Mouse (Mus musculus) CH12.LX (cell line): ENCODE results near the gene St5. TPM values are rescaled to one million over a fixed set of nuclear protein-coding genes. Genes with fewer than 3 reads are reported as not detected.

Source experiments
- DNase-seq: peaks from one replicate; pipeline ENCODE4 v3.0.0-alpha.2; 2013; ENCODE audit errors: extremely low read depth
- H3K27ac ChIP-seq: 2 replicates; pipeline ENCODE4 v1.5.1; 2012; ENCODE audit warnings: low read depth, mild to moderate bottlenecking, control low read depth, moderate library complexity; ENCODE audit not compliant: insufficient read depth
- H3K27me3 ChIP-seq: replicated peaks from 2 replicates; pipeline ENCODE3; 2012; ENCODE audit warnings: inconsistent platforms
- H3K36me3 ChIP-seq, 2 experiments: replicated peaks in 1 of 2; 2 replicates each; pipeline versions ENCODE3 to v1.6.1; 2012; ENCODE audit warnings: inconsistent platforms in 1 of 2, low read length in 1 of 2, mild to moderate bottlenecking in 1 of 2, mixed read lengths in 1 of 2, moderate library complexity in 1 of 2; ENCODE audit not compliant: control insufficient read depth in 1 of 2, insufficient read depth in 1 of 2
- H3K4me1 ChIP-seq, 2 experiments: 2 replicates each; pipeline ENCODE4 v1.6.1; 2012; ENCODE audit warnings: inconsistent platforms in 1 of 2, moderate library complexity in 1 of 2; ENCODE audit not compliant: insufficient read depth in 2 of 2, control insufficient read depth in 1 of 2
- H3K4me2 ChIP-seq: 2 replicates; pipeline ENCODE4 v1.6.1; 2012; ENCODE audit warnings: low read depth, mild to moderate bottlenecking, control low read depth; ENCODE audit not compliant: poor library complexity, insufficient read depth, severe bottlenecking
- H3K4me3 ChIP-seq, 3 experiments: fragments of 150-350 bp in 1 of 3; sonication (generic) in 1 of 3; replicated peaks in 1 of 3; 2 replicates each; pipeline versions ENCODE3 to v1.5.1; 2011 to 2012; ENCODE audit warnings: low read depth in 2 of 3, low read length in 2 of 3, mild to moderate bottlenecking in 2 of 3, moderate library complexity in 2 of 3, control low read depth in 1 of 3, improper control_type of control experiment in 1 of 3, inconsistent platforms in 1 of 3, mixed read lengths in 1 of 3; ENCODE audit not compliant: poor library complexity in 1 of 3
- H3K79me2 ChIP-seq: replicated peaks from 2 replicates; pipeline ENCODE4 v1.6.1; 2012; ENCODE audit warnings: mild to moderate bottlenecking, moderate library complexity; ENCODE audit not compliant: control insufficient read depth, poor library complexity, insufficient read depth, severe bottlenecking; ENCODE audit errors: extremely low read depth
- H3K9ac ChIP-seq: 2 replicates; pipeline ENCODE4 v1.6.1; 2012; ENCODE audit warnings: low read depth, mild to moderate bottlenecking, control low read depth, moderate library complexity; ENCODE audit not compliant: insufficient read depth
- H3K9me3 ChIP-seq: replicated peaks from 2 replicates; pipeline ENCODE3; 2012; ENCODE audit warnings: low read length, inconsistent platforms, mixed read lengths
- CHD2 ChIP-seq: IDR thresholded peaks from 2 replicates; pipeline ENCODE4 v1.6.1; 2011; ENCODE audit warnings: low read length, improper control_type of control experiment
- CTCF ChIP-seq, 2 experiments: IDR thresholded peaks in 1 of 2; conservative IDR thresholded peaks in 1 of 2; 2 replicates each; pipeline ENCODE4 v1.5.1; 2011 to 2012; ENCODE audit warnings: low read depth in 2 of 2, low read length in 2 of 2, improper control_type of control experiment in 1 of 2, inconsistent platforms in 1 of 2, mild to moderate bottlenecking in 1 of 2, moderate library complexity in 1 of 2
- E2F4 ChIP-seq: IDR thresholded peaks from 2 replicates; pipeline ENCODE4 v1.6.1; 2011; ENCODE audit warnings: low read depth, low read length, improper control_type of control experiment; ENCODE audit not compliant: insufficient replicate concordance
- JUN ChIP-seq: IDR thresholded peaks from 2 replicates; pipeline ENCODE4 v1.6.1; 2011; ENCODE audit warnings: low read depth, mild to moderate bottlenecking, low read length, improper control_type of control experiment, moderate library complexity; ENCODE audit not compliant: insufficient read depth
- KAT2A ChIP-seq: IDR thresholded peaks from 2 replicates; pipeline ENCODE4 v1.6.1; 2012; ENCODE audit warnings: low read length, improper control_type of control experiment, inconsistent platforms; ENCODE audit not compliant: insufficient replicate concordance
- MAX ChIP-seq: IDR thresholded peaks from 2 replicates; pipeline ENCODE4 v1.6.1; 2011; ENCODE audit warnings: low read length, improper control_type of control experiment
- MXI1 ChIP-seq: IDR thresholded peaks from 2 replicates; pipeline ENCODE4 v1.6.1; 2011; ENCODE audit warnings: mild to moderate bottlenecking, low read depth, low read length, improper control_type of control experiment
- TCF12 ChIP-seq: IDR thresholded peaks from 2 replicates; pipeline ENCODE4 v1.6.1; 2014; ENCODE audit warnings: low read depth, mild to moderate bottlenecking, inconsistent platforms, low read length, improper control_type of control experiment
- UBTF ChIP-seq: IDR thresholded peaks from 2 replicates; pipeline ENCODE4 v1.6.1; 2012; ENCODE audit warnings: low read depth, mild to moderate bottlenecking, inconsistent platforms, low read length, improper control_type of control experiment, moderate library complexity
- ZKSCAN1 ChIP-seq: IDR thresholded peaks from 2 replicates; pipeline ENCODE4 v1.6.1; 2012; ENCODE audit warnings: low read depth, inconsistent platforms, low read length, improper control_type of control experiment, borderline replicate concordance
- ZMIZ1 ChIP-seq: IDR thresholded peaks from 2 replicates; pipeline ENCODE4 v1.6.1; 2012; ENCODE audit warnings: low read depth, mild to moderate bottlenecking, inconsistent platforms, low read length, improper control_type of control experiment
- dilution Hi-C: fragments of 300-500 bp; cut with MboI; formaldehyde crosslinking; loops from 2 replicates; pipeline ENCODE4 v1.14.3; 2020; ENCODE audit warnings: low sequenced_read_pairs; ENCODE audit not compliant: extremely low pct_unique_long_range_greater_than_20kb, extremely low pct_ligation_motif_present
- in situ Hi-C: fragments of 300-500 bp; cut with MboI; formaldehyde crosslinking; loops from 3 replicates; pipeline ENCODE4 v1.14.3; 2019; ENCODE audit warnings: low sequenced_read_pairs, low pct_ligation_motif_present, low pct_unique_long_range_greater_than_20kb, mixed read lengths
- polyA plus RNA-seq: library from polyadenylated mRNA; unstranded; fragments of >175 nt; gene quantifications from 2 replicates; pipeline ENCODE4 v1.2.1, GENCODE M21; 2012; ENCODE audit warnings: low read depth; ENCODE audit not compliant: insufficient read length
- total RNA-seq, 2 experiments: library from RNA; depleted of rRNA; stranded (reverse); fragments of 300-350 nt in 1 of 2; fragments of >200 nt in 1 of 2; gene quantifications; 2 replicates each; pipeline ENCODE4 v1.2.3; 2012 to 2014

The St5 gene
- total and polyA plus RNA-seq, 3 experiments = 1.3 to 3.4 (median 1.6) TPM

DNA sequence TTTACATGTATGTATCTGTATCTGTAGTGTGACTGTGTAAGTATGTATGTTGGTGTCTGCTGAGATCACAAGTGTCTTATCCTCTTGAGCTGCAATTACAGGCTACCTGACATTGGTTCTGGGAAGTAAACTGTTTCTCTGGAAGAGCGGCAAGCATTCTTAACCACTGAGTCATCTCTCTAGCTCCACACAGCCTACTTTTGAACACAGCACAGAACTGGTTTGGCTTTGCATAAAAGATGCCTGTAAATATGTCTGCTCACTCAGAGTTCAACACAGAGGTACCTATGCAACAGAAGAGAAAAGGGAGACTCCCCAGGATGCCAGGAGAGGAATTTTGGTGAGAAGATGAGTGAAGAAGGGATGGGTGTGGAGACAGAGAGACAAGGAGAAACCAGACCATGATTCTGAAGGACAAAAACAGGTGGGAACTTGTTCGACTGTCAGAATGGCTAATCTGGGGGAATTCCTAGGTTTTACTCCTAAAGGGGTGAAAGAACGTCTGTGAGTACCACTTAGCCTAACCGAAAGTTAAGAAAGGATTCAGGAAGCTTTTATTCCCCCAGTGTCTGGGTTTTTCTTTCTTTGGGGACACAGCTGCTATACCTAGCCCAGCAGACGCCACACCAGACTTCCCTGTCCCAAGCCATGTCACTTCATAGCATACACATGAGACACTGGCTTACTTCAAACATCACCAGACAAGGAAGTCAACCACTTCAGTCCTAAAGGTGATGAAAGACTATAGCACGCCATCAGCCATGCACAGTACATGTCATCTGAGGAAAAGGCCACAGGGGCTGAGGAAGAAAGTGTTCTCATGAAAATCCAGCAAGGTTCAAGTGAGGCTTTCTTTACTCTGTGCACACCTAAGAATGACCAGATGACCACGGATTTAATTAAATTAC, 73.3 kb downstream of the St5 start:
- Histone ChIP-seq H3K36me3 (no peaks in the 10 kb centered on the region), H3K4me2 (peak overlapping the region; percentile 80)
- no peak for TF ChIP-seq CHD2
- no peak for TF ChIP-seq ZKSCAN1
- TF ChIP-seq TCF12 = no peak
- TF ChIP-seq E2F4 = no peak
- TF ChIP-seq MXI1 = no peak
- TF ChIP-seq KAT2A = no peak
- no peak for TF ChIP-seq ZMIZ1
- no peak for TF ChIP-seq JUN
- TF ChIP-seq, all 38 proteins: peak for 0
- in situ Hi-C loops (no loop called here), dilution Hi-C loops (no loop called here)
- Histone ChIP-seq H3K9me3 (no peaks in the 10 kb centered on the region), H3K9ac (peak overlapping the region; percentile 24; the same call in 1 of the 2 replicates), H3K4me3 (no peak overlapping the region), H3K79me2 (no peaks in the 10 kb centered on the region; the same call in 1 of the 2 replicates), H3K27me3 (no peaks in the 10 kb centered on the region), H3K27ac (no peak overlapping the region), H3K4me1 (peaks cover 9 to 22% of the 10 kb centered on the region in 2 experiments)
- DNase-seq = no peak

DNA sequence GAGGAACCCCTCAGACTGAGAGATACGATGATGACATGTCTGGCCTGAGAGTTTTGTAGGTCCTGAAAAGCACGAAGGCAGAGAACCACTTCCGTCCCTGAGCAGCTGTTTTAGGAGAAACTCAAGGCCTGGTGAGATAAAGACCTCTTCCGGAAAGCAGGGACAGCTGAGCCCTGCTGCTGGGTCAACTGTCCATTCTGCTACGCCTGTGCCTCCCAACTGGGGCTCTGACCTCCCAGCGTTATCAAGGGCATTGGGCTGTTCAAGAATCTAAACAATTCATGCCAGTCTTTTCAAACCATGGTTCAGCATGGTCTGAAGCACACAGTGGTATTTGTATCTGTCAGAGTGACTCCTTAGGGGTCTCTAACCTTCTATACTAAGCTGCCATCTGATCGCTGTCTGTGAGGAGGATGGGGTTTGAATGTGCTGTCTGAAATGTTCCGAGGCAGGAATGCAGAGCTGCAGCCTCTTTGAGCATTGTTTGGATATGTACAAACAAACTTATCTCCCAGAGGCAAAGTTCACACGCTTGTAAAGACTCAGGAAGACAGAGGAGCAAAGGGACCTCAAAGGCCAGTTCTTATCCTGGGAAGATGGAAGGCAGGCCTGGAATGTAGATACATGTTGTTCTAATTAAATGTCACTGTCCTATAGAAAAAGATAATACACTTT, 74.3 kb downstream of the St5 start:
- dilution Hi-C loops = no loop called here
- TF ChIP-seq MAX = no peak
- TF ChIP-seq UBTF = no peak
- TF ChIP-seq CTCF (conservative IDR thresholded peaks at IDR 0.05 in 1 of 2, IDR thresholded peaks at IDR 0.05 in 1 of 2; ENCODE audit: low read depth in 2 of 2, low read length in 2 of 2) = no peak
- TF ChIP-seq TCF12 = no peak
- H3K27ac ChIP-seq = no peak overlapping the region

More for the DNA sequence above, 74.3 kb downstream of the St5 start:
- no peaks in the 10 kb centered on the region for H3K9me3 ChIP-seq
- no peak overlapping the region for H3K9ac ChIP-seq
- in situ Hi-C loops = no loop called here
- H3K79me2 ChIP-seq = no peaks in the 10 kb centered on the region; the same call in 1 of the 2 replicates
- no peaks in the 10 kb centered on the region for H3K27me3 ChIP-seq
- H3K4me1 ChIP-seq = peaks cover 11 to 22% of the 10 kb centered on the region in 2 experiments
- no peak overlapping the region for H3K4me2 ChIP-seq
- no peak overlapping the region for H3K4me3 ChIP-seq
- DNase-seq = no peak
- no peaks in the 10 kb centered on the region for H3K36me3 ChIP-seq
